Comparison of ENCODE assay signal across 26 mouse cellular contexts in genomic region chr4:55610998-55611397, GRCm38 (mm10).
"Had no signal": no experiment of that assay in that cellular context is flagged by ENCODE, and none has a peak within 500 bp of the region (broad histone marks: within the 10 kb centered on the region; RNA-seq: fewer than 3 reads in every experiment).

No protein-coding gene starts in this region.

- H3K9me3 ChIP-seq: heart, embryonic 13.5 days; heart, embryonic 15.5 days; hindbrain, embryonic 13.5 days; hindbrain, embryonic 15.5 days; intestine, embryonic 15.5 days; limb, embryonic 10.5 days; limb, embryonic 12.5 days had no signal

- H3K4me2 ChIP-seq: heart, embryonic 11.5 days; heart, embryonic 13.5 days; heart, embryonic 15.5 days; hindbrain, embryonic 13.5 days; hindbrain, embryonic 15.5 days; intestine, embryonic 15.5 days; limb, embryonic 12.5 days; liver, embryonic 11.5 days had no signal

- H3K27ac ChIP-seq: gastrocnemius, adult 2 months; heart, adult 2 months; heart, embryonic 13.5 days; heart, embryonic 15.5 days; hindbrain, embryonic 13.5 days; hindbrain, embryonic 15.5 days; intestine, embryonic 15.5 days; layer of hippocampus, adult 2 months; left cerebral cortex, adult 2 months; limb, embryonic 10.5 days; limb, embryonic 12.5 days had no signal

- DNase-seq: gastrocnemius, adult 2 months; gastrocnemius, postnatal 10 days; gastrocnemius, postnatal 36 days; heart, adult 11 months; heart, adult 2 months; heart, postnatal 14 days; heart, postnatal 36 days; kidney, adult 18-20 months; kidney, adult 8-10 months; kidney, postnatal 10 days; kidney, postnatal 25 days; kidney, postnatal 4 days; liver had no signal

- H3K4me3 ChIP-seq: gastrocnemius, adult 2 months; heart, adult 2 months; heart, embryonic 13.5 days; heart, embryonic 15.5 days; hindbrain, embryonic 13.5 days; hindbrain, embryonic 15.5 days; intestine, embryonic 15.5 days; layer of hippocampus, adult 2 months; left cerebral cortex, adult 2 months; limb, embryonic 10.5 days; limb, embryonic 12.5 days had no signal

- H3K4me1 ChIP-seq: heart, embryonic 15.5 days; hindbrain, embryonic 13.5 days; hindbrain, embryonic 15.5 days; intestine, embryonic 15.5 days; limb, embryonic 10.5 days; limb, embryonic 12.5 days had no signal

- H3K9ac ChIP-seq: heart, embryonic 13.5 days; heart, embryonic 15.5 days; hindbrain, embryonic 13.5 days; hindbrain, embryonic 15.5 days; intestine, embryonic 15.5 days; limb, embryonic 12.5 days had no signal

- H3K27me3 ChIP-seq: heart, embryonic 13.5 days; heart, embryonic 15.5 days; hindbrain, embryonic 13.5 days; hindbrain, embryonic 15.5 days; intestine, embryonic 15.5 days; limb, embryonic 12.5 days had no signal

- H3K36me3 ChIP-seq: heart, embryonic 13.5 days; heart, embryonic 15.5 days; hindbrain, embryonic 13.5 days; hindbrain, embryonic 15.5 days; intestine, embryonic 15.5 days; limb, embryonic 10.5 days; limb, embryonic 12.5 days had no signal

- ATAC-seq: inflammation-experienced regulatory T-cells, adult 6 months; intestine, embryonic 15.5 days; intestine, postnatal 0 days had no signal
